Mouse (Mus musculus): Measurements from ENCODE around the gene Tex2. TPM values are rescaled to one million over a fixed set of nuclear protein-coding genes. Genes with fewer than 3 reads are reported as not detected.

Tex2 gene
- polyA plus RNA-seq, 1 experiment from 2014 or later, result 18.3 TPM

DNA sequence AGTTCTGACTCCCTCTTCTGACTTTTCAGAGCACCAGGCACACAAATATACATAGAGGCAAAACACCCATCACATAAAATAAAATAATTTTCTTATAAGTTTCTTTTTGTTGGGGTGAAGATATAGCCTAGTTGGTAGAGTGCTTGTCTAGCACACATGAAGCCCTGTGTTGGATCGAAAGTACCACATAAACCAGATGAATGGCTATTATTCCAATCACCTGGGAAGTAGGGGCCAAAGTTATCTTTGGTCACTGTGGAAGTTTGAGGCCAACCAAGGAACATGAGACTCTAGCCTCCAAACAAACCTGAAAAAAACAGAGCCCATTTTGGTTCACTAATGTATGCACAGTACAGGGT is 147.7 kb downstream of the Tex2 start:
- WGBS, result 97% methylated on average over 1 of the region's 1 CpGs
- Histone ChIP-seq H3K4me2 (replicated peaks) (no peak overlapping the region), H3K36me3 (no peaks in the 10 kb centered on the region), H3K27me3 (no peaks in the 10 kb centered on the region), H3K9me3 (no peaks in the 10 kb centered on the region), H3K27ac (no peak overlapping the region), H3K4me1 (replicated peaks) (peaks cover 7% of the 10 kb centered on the region; the same call in 1 of the 2 replicates), H3K9ac (replicated peaks) (no peak overlapping the region), H3K4me3 (replicated peaks) (no peak overlapping the region)
- no peak for ATAC-seq

DNA sequence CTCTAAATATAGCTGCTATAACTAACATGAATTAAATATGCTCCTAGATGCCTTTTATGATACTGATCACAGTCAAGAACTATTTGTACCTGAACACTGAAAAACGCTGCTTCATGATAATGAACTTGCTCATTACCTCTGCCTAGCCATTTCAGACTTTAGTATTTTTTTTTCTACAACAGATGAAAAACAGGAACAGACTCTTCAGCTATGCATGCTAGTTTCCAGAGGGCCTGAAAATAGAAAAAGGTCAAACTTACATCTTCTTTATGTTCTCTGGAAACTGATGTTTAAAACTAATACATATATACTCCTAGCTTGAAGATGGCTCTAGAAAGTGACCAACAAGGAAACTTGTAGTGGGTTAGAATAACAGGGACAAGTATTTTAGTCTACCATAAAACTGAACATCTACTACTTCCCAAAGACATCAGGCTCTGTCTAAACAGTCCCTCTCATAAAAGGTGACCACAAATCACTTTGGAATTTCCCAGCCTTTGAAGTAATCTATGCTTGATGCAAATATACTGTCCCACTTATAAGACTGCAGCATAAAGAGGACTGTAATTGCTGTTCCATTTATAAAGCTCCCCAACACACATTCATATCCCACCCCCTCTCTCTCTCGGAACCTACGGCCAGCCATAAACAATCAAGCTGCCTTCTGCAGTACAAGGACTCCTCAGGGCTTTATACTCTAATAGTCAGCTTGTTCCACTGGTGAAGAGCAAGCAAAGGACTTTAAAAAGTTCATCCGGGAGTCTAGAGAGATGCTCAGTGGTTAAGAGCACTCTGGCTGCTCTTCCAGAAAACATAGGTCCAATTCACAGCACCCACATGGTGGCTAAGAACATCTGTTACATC is 148.3 kb downstream of the Tex2 start:
- Histone ChIP-seq H3K27ac (no peak overlapping the region), H3K9ac (replicated peaks) (no peak overlapping the region), H3K36me3 (no peaks in the 10 kb centered on the region), H3K4me3 (replicated peaks) (no peak overlapping the region), H3K9me3 (no peaks in the 10 kb centered on the region), H3K4me2 (replicated peaks) (no peak overlapping the region), H3K27me3 (no peaks in the 10 kb centered on the region), H3K4me1 (replicated peaks) (peaks cover 7% of the 10 kb centered on the region; the same call in 1 of the 2 replicates)
- WGBS, result 84% methylated on average over 4 of the region's 4 CpGs
- no peak for ATAC-seq

DNA sequence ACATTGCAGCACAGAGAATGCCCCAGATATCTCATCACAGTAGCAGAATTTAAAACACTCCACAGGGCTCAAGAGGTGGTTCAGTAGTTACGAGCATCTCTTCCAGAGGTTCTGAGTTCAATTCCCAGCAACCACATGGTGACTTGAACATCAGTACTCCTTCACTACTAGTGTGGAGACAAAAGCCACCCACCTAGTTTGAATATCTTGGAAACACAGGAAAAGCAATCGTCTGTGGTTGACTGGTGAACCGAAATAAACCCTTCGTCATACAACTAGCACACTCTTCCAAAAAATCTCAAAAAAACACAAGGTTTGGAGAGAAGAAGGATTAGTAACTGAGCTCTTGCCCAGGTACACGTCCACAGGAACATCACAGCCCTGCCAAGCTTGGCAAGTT is 149.4 kb downstream of the Tex2 start:
- ATAC-seq, result no peak
- H3K27me3 ChIP-seq, result no peaks in the 10 kb centered on the region
- 59% methylated on average over 5 of the region's 5 CpGs for WGBS

DNA sequence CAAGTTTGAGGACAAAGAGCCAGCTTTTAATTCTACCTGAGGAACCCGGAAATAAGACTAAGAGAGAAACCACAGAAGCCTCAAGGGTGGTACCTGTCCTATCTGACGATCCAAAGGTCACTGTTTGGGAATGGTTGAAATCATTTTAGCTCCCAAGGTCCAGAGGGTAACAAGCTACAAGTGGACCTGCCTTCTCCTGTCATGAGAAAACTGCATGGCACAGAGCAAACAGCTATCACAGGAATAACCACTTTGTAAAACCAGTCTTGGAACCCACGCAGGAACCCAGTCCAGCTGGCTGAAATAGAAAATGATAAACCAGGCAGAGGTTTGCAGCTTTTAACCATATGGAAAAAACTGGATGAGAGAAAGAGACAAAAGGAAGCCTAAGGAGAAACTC is 150.9 kb downstream of the Tex2 start:
- Histone ChIP-seq H3K4me3 (replicated peaks) (no peak overlapping the region), H3K4me2 (replicated peaks) (no peak overlapping the region), H3K9me3 (no peaks in the 10 kb centered on the region), H3K27ac (no peak overlapping the region), H3K4me1 (replicated peaks) (peaks cover 7% of the 10 kb centered on the region; the same call in 1 of the 2 replicates), H3K36me3 (no peaks in the 10 kb centered on the region), H3K27me3 (no peaks in the 10 kb centered on the region), H3K9ac (replicated peaks) (no peak overlapping the region)
- 85% methylated on average over 3 of the region's 3 CpGs for WGBS
- no peak for ATAC-seq

More for the DNA sequence above, 149.4 kb downstream of the Tex2 start:
- H3K4me1 ChIP-seq (replicated peaks), result peaks cover 7% of the 10 kb centered on the region; the same call in 1 of the 2 replicates
- H3K9me3 ChIP-seq, result no peaks in the 10 kb centered on the region
- no peak overlapping the region for H3K27ac ChIP-seq
- H3K9ac ChIP-seq (replicated peaks), result no peak overlapping the region
- H3K4me2 ChIP-seq (replicated peaks), result no peak overlapping the region
- H3K36me3 ChIP-seq, result no peaks in the 10 kb centered on the region
- H3K4me3 ChIP-seq (replicated peaks), result no peak overlapping the region

DNA sequence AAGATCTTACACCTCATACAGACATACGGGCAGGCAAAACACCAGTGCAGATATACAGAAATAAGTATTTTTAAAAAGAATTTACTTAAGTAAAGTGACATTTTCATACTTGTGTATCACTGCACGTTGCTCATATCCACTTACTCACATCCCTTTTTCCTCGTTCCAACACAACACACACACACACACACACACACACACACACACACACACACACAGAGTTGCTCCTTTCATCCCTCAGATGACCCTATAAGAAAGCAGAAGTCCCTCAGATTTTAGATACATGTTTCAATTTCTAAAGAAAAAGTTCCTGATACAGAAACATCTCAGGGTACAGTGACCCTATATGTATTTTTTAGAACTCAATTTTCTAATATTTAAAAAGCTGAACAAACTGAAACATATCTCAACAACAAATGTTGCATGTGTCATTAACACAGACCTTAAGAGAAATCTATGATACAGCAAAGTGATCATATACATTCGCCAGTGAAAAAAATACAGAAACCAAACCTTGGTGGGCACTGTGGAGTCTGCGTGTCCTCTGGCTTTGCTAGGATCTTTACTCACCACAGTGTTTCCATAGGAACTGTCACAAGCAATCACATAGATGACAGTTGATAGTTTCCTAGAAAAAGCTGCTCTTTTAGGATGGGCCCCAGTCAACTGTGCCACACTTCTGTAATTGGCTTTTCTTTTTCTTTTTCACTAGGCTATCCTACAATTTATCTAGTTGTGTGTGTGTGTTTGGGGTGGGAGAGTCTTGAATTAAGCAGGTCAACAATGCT is 151.9 kb downstream of the Tex2 start:
- H3K4me1 ChIP-seq (replicated peaks), result peaks cover 7% of the 10 kb centered on the region; the same call in 1 of the 2 replicates
- H3K27me3 ChIP-seq, result no peaks in the 10 kb centered on the region
- no peak for ATAC-seq
- no peak overlapping the region for H3K4me2 ChIP-seq (replicated peaks)
- WGBS, result 76% methylated on average over 5 of the region's 5 CpGs
- no peaks in the 10 kb centered on the region for H3K36me3 ChIP-seq
- H3K9me3 ChIP-seq, result no peaks in the 10 kb centered on the region
- no peak overlapping the region for H3K4me3 ChIP-seq (replicated peaks)
- H3K9ac ChIP-seq (replicated peaks), result no peak overlapping the region
- no peak overlapping the region for H3K27ac ChIP-seq

DNA sequence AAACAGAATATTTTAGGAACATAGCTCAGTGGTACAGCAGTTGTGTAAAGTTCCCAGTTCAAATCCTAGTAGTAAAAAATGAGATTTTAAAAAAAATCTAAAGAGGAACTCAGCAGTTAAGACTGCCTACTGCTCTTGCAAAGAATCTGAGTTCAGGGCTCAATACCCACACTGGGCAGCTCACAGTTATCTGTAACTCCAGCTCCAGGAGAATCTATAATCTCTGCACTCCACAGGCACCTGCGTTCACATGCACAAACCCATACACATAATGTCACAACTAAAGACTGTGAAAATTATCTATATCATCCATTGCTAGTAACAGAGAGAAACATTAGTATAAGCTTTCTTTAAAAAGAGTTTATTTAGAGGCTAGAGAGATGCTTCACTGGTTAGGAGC is 152.6 kb downstream of the Tex2 start:
- H3K27me3 ChIP-seq, result no peaks in the 10 kb centered on the region
- H3K27ac ChIP-seq, result no peak overlapping the region
- H3K4me2 ChIP-seq (replicated peaks), result no peak overlapping the region
- H3K4me1 ChIP-seq (replicated peaks), result peaks cover 7% of the 10 kb centered on the region; the same call in 1 of the 2 replicates
- no peak for ATAC-seq
- H3K4me3 ChIP-seq (replicated peaks), result no peak overlapping the region
- whole genome bisulfite sequencing, result 97% methylated on average over 1 of the region's 1 CpGs
- H3K36me3 ChIP-seq, result no peaks in the 10 kb centered on the region
- H3K9ac ChIP-seq (replicated peaks), result no peak overlapping the region
- H3K9me3 ChIP-seq, result no peaks in the 10 kb centered on the region

DNA sequence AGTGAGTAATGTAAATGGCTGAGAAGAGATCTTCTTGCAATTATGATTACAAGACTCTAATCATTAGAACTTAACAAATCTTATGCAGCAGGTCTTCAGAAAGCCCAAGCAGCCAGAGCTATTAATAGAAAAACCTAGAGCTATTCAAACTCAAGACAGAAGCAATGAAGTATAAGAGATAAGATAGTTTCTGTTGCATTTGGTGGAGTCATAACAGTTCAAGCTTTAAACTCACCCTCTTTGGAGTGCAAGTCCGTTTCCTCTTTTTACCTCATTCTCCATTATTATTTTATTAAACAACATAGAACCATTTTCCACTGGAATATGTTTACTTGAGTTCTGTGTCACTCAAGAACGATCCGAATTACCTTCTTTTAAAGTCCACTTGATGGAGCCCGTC is 154.7 kb downstream of the Tex2 start:
- Histone ChIP-seq H3K4me1 (replicated peaks) (peaks cover 7% of the 10 kb centered on the region; the same call in 1 of the 2 replicates), H3K4me3 (replicated peaks) (no peak overlapping the region), H3K9me3 (no peaks in the 10 kb centered on the region), H3K4me2 (replicated peaks) (no peak overlapping the region), H3K27me3 (no peaks in the 10 kb centered on the region), H3K27ac (no peak overlapping the region), H3K9ac (replicated peaks) (no peak overlapping the region), H3K36me3 (no peaks in the 10 kb centered on the region)
- 94% methylated on average over 4 of the region's 4 CpGs for WGBS
- ATAC-seq, result no peak

Other genes with a start within 250 kb of the Tex2 start
- gene Prr29, start 248.0 kb downstream of the Tex2 start, polyA plus RNA-seq (2015; fragmentation: Nextera tagmentation; extraction: Ambion mirVana), result not detected in 2 replicates
- gene Icam2, start 225.3 kb downstream of the Tex2 start, polyA plus RNA-seq (2015; fragmentation: Nextera tagmentation; extraction: Ambion mirVana), result 8.5 and 10.7 TPM in 2 replicates
- 6.5 and 6.7 TPM in 2 replicates for gene Ern1, start 125.6 kb downstream of the Tex2 start, polyA plus RNA-seq (2015; fragmentation: Nextera tagmentation; extraction: Ambion mirVana)
- gene Pecam1, start 137.2 kb upstream of the Tex2 start, polyA plus RNA-seq (2015; fragmentation: Nextera tagmentation; extraction: Ambion mirVana), result 14.1 and 15.8 TPM in 2 replicates
- gene Milr1, start 137.8 kb upstream of the Tex2 start, polyA plus RNA-seq (2015; fragmentation: Nextera tagmentation; extraction: Ambion mirVana), result 0.97 and 1.2 TPM in 2 replicates
- 10.0 and 10.7 TPM in 2 replicates for gene Polg2, start 166.1 kb upstream of the Tex2 start, polyA plus RNA-seq (2015; fragmentation: Nextera tagmentation; extraction: Ambion mirVana)
- gene Ddx5, start 175.8 kb upstream of the Tex2 start, polyA plus RNA-seq (2015; fragmentation: Nextera tagmentation; extraction: Ambion mirVana), result 487 and 502 TPM in 2 replicates
- 20.2 and 20.4 TPM in 2 replicates for gene Cep95, start 175.8 kb upstream of the Tex2 start, polyA plus RNA-seq (2015; fragmentation: Nextera tagmentation; extraction: Ambion mirVana)